Mouse (Mus musculus) heart, postnatal 0 days (tissue): ENCODE results near the gene Fam129a. TPM values are rescaled to one million over a fixed set of nuclear protein-coding genes. Genes with fewer than 3 reads are reported as not detected.
A peak's percentile ranks its signal among the peaks of the same experiment; 100 is the strongest.

Source experiments
- ATAC-seq: fragments of 200-750 bp; cut with Nextera tagmentation; 2 replicates; pipeline ENCODE4 v1.8.0; 2017; ENCODE audit warnings: low read depth, moderate number of reproducible peaks, moderate library complexity; ENCODE audit not compliant: insufficient read depth
- DNase-seq: peaks from one replicate; pipeline ENCODE4 v3.0.0-alpha.2; 2016; ENCODE audit warnings: low spot score
- H3K27ac ChIP-seq: fragments of 300-500 bp; sonication (generic); 2 replicates; pipeline ENCODE4 v1.5.1; 2014; ENCODE audit warnings: low read depth, mild to moderate bottlenecking
- H3K27me3 ChIP-seq: fragments of 300-500 bp; sonication (generic); 2 replicates; pipeline ENCODE4 v1.6.1; 2014; ENCODE audit warnings: low read length, mixed read lengths; ENCODE audit not compliant: control insufficient read depth, insufficient read depth
- H3K36me3 ChIP-seq: fragments of 300-500 bp; sonication (generic); replicated peaks from 2 replicates; pipeline ENCODE4 v1.6.1; 2014; ENCODE audit warnings: low read length, mixed read lengths; ENCODE audit not compliant: control insufficient read depth, insufficient read depth
- H3K4me1 ChIP-seq: fragments of 300-500 bp; sonication (generic); 2 replicates; pipeline ENCODE4 v1.6.1; 2014; ENCODE audit warnings: antibody characterized with exemption; ENCODE audit not compliant: control insufficient read depth, insufficient read depth
- H3K4me2 ChIP-seq: fragments of 300-500 bp; sonication (generic); 2 replicates; pipeline ENCODE4 v1.6.1; 2014; ENCODE audit warnings: low read depth, mild to moderate bottlenecking, low read length, moderate library complexity
- H3K4me3 ChIP-seq: fragments of 300-500 bp; sonication (generic); 2 replicates; pipeline ENCODE4 v1.5.1; 2014; ENCODE audit warnings: low read depth, low read length
- H3K9ac ChIP-seq: fragments of 300-500 bp; sonication (generic); replicated peaks from 2 replicates; pipeline ENCODE4 v1.6.1; 2014; ENCODE audit warnings: low read depth, low read length, mixed read lengths
- H3K9me3 ChIP-seq: fragments of 300-500 bp; sonication (generic); replicated peaks from 2 replicates; pipeline ENCODE4 v1.6.1; 2016; ENCODE audit warnings: low read length; ENCODE audit not compliant: control insufficient read depth
- CTCF ChIP-seq: IDR thresholded peaks from 2 replicates; pipeline ENCODE4 v1.5.1; 2016; ENCODE audit warnings: antibody characterized with exemption, control low read depth, low read depth
- EP300 ChIP-seq: IDR thresholded peaks from 2 replicates; pipeline ENCODE4 v1.6.1; 2016; ENCODE audit warnings: antibody characterized with exemption, low read depth
- WGBS: fragments of 180-500 bp; shearing (Covaris S2); extraction: QIAGEN DNeasy Blood & Tissue Kit; methylation state at CpG from one replicate; pipeline ENCODE4 v1.1.7; 2014; 5-methylcytosine and 5-hydroxymethylcytosine counted together
- polyA plus RNA-seq: library from polyadenylated mRNA; unstranded; fragments of >200 nt; fragmentation: Nextera tagmentation; extraction: Ambion mirVana; gene quantifications from 2 replicates; pipeline ENCODE4 v1.2.1, GENCODE M21; 2015
- total RNA-seq: library from RNA; depleted of rRNA; stranded (reverse); fragments of >200 nt; gene quantifications from 2 replicates; pipeline ENCODE4 v1.2.3, GENCODE M21; 2014; ENCODE audit warnings: low replicate concordance

The Fam129a gene
- total and polyA plus RNA-seq, 2 experiments from 2014 or later = 14.1 to 64.3 TPM

- peaks cover 15% of the 10 kb centered on the region; the same call in 1 of the 2 replicates for H3K4me1 ChIP-seq
- ATAC-seq (no peak), DNase-seq (no peak)
- no peak for TF ChIP-seq CTCF
- no peak for TF ChIP-seq EP300
- H3K27ac ChIP-seq = no peak overlapping the region
- H3K9me3 ChIP-seq = no peaks in the 10 kb centered on the region
- peaks cover 17% of the 10 kb centered on the region for H3K36me3 ChIP-seq
- H3K4me3 ChIP-seq = no peak overlapping the region
- WGBS = 77% methylated on average over 6 of the region's 6 CpGs
- H3K27me3 ChIP-seq = no peaks in the 10 kb centered on the region
- no peak overlapping the region for H3K4me2 ChIP-seq
- no peak overlapping the region for H3K9ac ChIP-seq
Observed at GRCm38 (mm10) chr1:151758301-151758700, 187.3 kb downstream of the Fam129a start.

GRCm38 (mm10) chr1:151758991-151759390, 188.0 kb downstream of the Fam129a start:
- Histone ChIP-seq H3K36me3 (peaks cover 17% of the 10 kb centered on the region), H3K9me3 (no peaks in the 10 kb centered on the region), H3K27me3 (no peaks in the 10 kb centered on the region), H3K4me2 (no peak overlapping the region), H3K9ac (no peak overlapping the region), H3K27ac (no peak overlapping the region), H3K4me1 (peaks cover 20% of the 10 kb centered on the region; the same call in 1 of the 2 replicates), H3K4me3 (no peak overlapping the region)
- DNase-seq (no peak), ATAC-seq (no peak)
- WGBS = 68% methylated on average over 2 of the region's 2 CpGs
- no peak for TF ChIP-seq EP300
- TF ChIP-seq CTCF = no peak

GRCm38 (mm10) chr1:151764236-151764635, 193.2 kb downstream of the Fam129a start:
- H3K4me3 ChIP-seq = no peak overlapping the region
- no peak for DNase-seq
- no peak overlapping the region for H3K9ac ChIP-seq
- no peak overlapping the region for H3K4me2 ChIP-seq
- TF ChIP-seq EP300 (no peak), CTCF (no peak)
- no peaks in the 10 kb centered on the region for H3K9me3 ChIP-seq
- 52% methylated on average over 3 of the region's 3 CpGs for WGBS
- no peaks in the 10 kb centered on the region for H3K27me3 ChIP-seq
- peaks cover 17% of the 10 kb centered on the region for H3K36me3 ChIP-seq
- no peak for ATAC-seq
- no peak overlapping the region; the same call in 1 of the 2 replicates for H3K27ac ChIP-seq
- H3K4me1 ChIP-seq = 0 out of 2 replicates have a peak, but pooled peaks cover 8% of the 10 kb centered on the region

- H3K4me3 ChIP-seq = no peak overlapping the region
- no peak overlapping the region for H3K4me2 ChIP-seq
- H3K4me1 ChIP-seq = 0 out of 2 replicates have a peak, but pooled peaks cover 8% of the 10 kb centered on the region
- TF ChIP-seq EP300 (no peak), CTCF (no peak)
- no peak for ATAC-seq
- no peak for DNase-seq
- H3K9me3 ChIP-seq = no peaks in the 10 kb centered on the region
- no peak overlapping the region for H3K27ac ChIP-seq
- H3K27me3 ChIP-seq = no peaks in the 10 kb centered on the region
- peaks cover 19% of the 10 kb centered on the region for H3K36me3 ChIP-seq
- H3K9ac ChIP-seq = no peak overlapping the region
- WGBS = 78% methylated on average over 2 of the region's 2 CpGs
Observed at GRCm38 (mm10) chr1:151766166-151766565, 195.2 kb downstream of the Fam129a start.

GRCm38 (mm10) chr1:151766976-151767654, 196.1 kb downstream of the Fam129a start:
- Histone ChIP-seq H3K36me3 (peaks cover 20% of the 10 kb centered on the region), H3K9me3 (no peaks in the 10 kb centered on the region), H3K4me3 (no peak overlapping the region), H3K27ac (no peak overlapping the region), H3K9ac (no peak overlapping the region), H3K27me3 (no peaks in the 10 kb centered on the region), H3K4me1 (0 out of 2 replicates have a peak, but pooled peaks cover 8% of the 10 kb centered on the region), H3K4me2 (no peak overlapping the region)
- ATAC-seq (no peak), DNase-seq (no peak)
- WGBS = 66% methylated on average over 3 of the region's 3 CpGs
- no peak for TF ChIP-seq EP300
- TF ChIP-seq CTCF = peak; percentile 15; the same call in 1 of the 2 replicates
